Mouse (Mus musculus) ES-E14 (cell line): ENCODE measurements around the gene Gm12394.

Experiments used
- CHD2 ChIP-seq: IDR thresholded peaks from 2 replicates; pipeline ENCODE4 v1.6.1; 2014; ENCODE audit warnings: mild to moderate bottlenecking, low read depth, low read length, inconsistent platforms
- HCFC1 ChIP-seq: IDR thresholded peaks from 2 replicates; pipeline ENCODE4 v1.6.1; 2012; ENCODE audit warnings: low read length, inconsistent platforms, borderline replicate concordance; ENCODE audit not compliant: insufficient read depth
- MAFK ChIP-seq: IDR thresholded peaks from 2 replicates; pipeline ENCODE4 v1.6.1; 2014; ENCODE audit warnings: mild to moderate bottlenecking, low read depth, low read length, inconsistent platforms; ENCODE audit not compliant: insufficient read depth
- ZC3H11A ChIP-seq: IDR thresholded peaks from 2 replicates; pipeline ENCODE4 v1.6.1; 2012; ENCODE audit warnings: low read depth, mild to moderate bottlenecking, inconsistent platforms, low read length, borderline replicate concordance
- ZNF384 ChIP-seq: IDR thresholded peaks from 2 replicates; pipeline ENCODE4 v1.6.1; 2012; ENCODE audit warnings: low read depth, low read length, inconsistent platforms

GRCm38 (mm10) chr4:42904966-42905365, 48.4 kb upstream of the Gm12394 start:
- TF ChIP-seq CHD2 = no peak
- TF ChIP-seq MAFK = no peak
- no peak for TF ChIP-seq ZNF384
- no peak for TF ChIP-seq HCFC1
- no peak for TF ChIP-seq ZC3H11A
